In the genomic region with DNA sequence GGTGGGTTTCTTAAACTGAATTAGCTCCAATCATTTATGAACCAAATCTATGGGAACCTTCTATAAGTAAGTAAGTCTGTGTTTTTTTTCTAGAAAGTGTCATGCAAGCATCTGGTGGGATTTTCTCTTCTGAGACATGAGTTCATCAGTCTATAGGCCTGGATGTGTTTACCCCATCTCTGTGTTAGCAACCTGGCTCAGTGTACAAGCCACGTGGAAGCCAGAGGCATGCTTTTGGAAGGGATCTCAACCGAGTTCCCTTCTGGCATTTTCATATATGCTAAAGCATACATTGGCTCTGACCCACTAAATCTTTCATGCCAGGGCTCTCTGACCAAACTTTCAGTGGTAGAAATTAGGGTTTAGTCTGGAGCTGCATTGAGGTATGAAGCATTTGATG, we compare ENCODE assay signal across 20 mouse cellular contexts. TPM values are rescaled to one million over a fixed set of nuclear protein-coding genes. Genes with fewer than 3 reads are reported as not detected.
DNase-seq lines count a peak whose midpoint lies in the region; ATAC-seq and TF ChIP-seq lines count a peak whose summit lies in the region.
"Had no signal": no experiment of that assay in that cellular context is flagged by ENCODE, and none has a peak within 500 bp of the region (broad histone marks: within the 10 kb centered on the region; RNA-seq: fewer than 3 reads in every experiment).

No protein-coding gene starts in this region.

- dilution Hi-C loops in CH12.LX (cut with MboI; ENCODE audit: extremely low pct_ligation_motif_present, extremely low pct_unique_long_range_greater_than_20kb, low sequenced_read_pairs): no loop called here

- no peaks in the 10 kb centered on the region for H3K27me3 ChIP-seq in forebrain, postnatal 0 days (ENCODE audit: insufficient read depth, low read length)
- H3K27me3 ChIP-seq in forebrain, embryonic 12.5 days: no peaks in the 10 kb centered on the region
- H3K27me3 ChIP-seq in CH12.LX (replicated peaks): no peaks in the 10 kb centered on the region
- no peaks in the 10 kb centered on the region for H3K27me3 ChIP-seq in liver, embryonic 14.5 days (ENCODE audit: control insufficient read depth, insufficient read depth, low read length)
- H3K27me3 ChIP-seq: embryonic facial prominence, embryonic 15.5 days; hindbrain, embryonic 13.5 days had no signal

- peak; percentile 74 for ATAC-seq in forebrain, postnatal 0 days
- ATAC-seq in forebrain, embryonic 12.5 days (ENCODE audit: low FRiP score): no peak
- no peak for ATAC-seq in liver, embryonic 14.5 days (ENCODE audit: insufficient read depth)
- peak; percentile 14 for ATAC-seq in megakaryocyte progenitor cell, adult 5-6 weeks (replicated peaks; ENCODE audit: poor library complexity)
- ATAC-seq: hindbrain, postnatal 0 days had no signal

- H3K9me3 ChIP-seq in forebrain, postnatal 0 days (ENCODE audit: low read length): no peaks in the 10 kb centered on the region
- H3K9me3 ChIP-seq in forebrain, embryonic 12.5 days: no peaks in the 10 kb centered on the region
- H3K9me3 ChIP-seq in CH12.LX (replicated peaks; ENCODE audit: low read length): no peaks in the 10 kb centered on the region
- H3K9me3 ChIP-seq in liver, embryonic 14.5 days (ENCODE audit: control insufficient read depth, low read length): no peaks in the 10 kb centered on the region
- H3K9me3 ChIP-seq: embryonic facial prominence, embryonic 15.5 days; heart, embryonic 10.5 days; hindbrain, embryonic 13.5 days had no signal

- no peak for TF ChIP-seq CTCF in forebrain, postnatal 0 days (IDR thresholded peaks at IDR 0.05; ENCODE audit: low read depth)
- TF ChIP-seq CTCF in CH12.LX (conservative IDR thresholded peaks at IDR 0.05 in 1 of 2, IDR thresholded peaks at IDR 0.05 in 1 of 2; ENCODE audit: low read depth in 2 of 2, low read length in 2 of 2): no peak
- no peak for TF ChIP-seq CTCF in liver, embryonic 14.5 days (IDR thresholded peaks at IDR 0.05; ENCODE audit: low read depth)

- TF ChIP-seq RAD21 in CH12.LX (IDR thresholded peaks at IDR 0.05; ENCODE audit: low read depth, low read length): no peak

- no peak overlapping the region for H3K4me3 ChIP-seq in forebrain, postnatal 0 days (ENCODE audit: low read depth, low read length)
- no peak overlapping the region for H3K4me3 ChIP-seq in forebrain, embryonic 12.5 days (replicated peaks)
- no peak overlapping the region for H3K4me3 ChIP-seq in CH12.LX (replicated peaks in 1 of 3; ENCODE audit: low read depth in 2 of 3, low read length in 2 of 3, poor library complexity in 1 of 3)
- no peak overlapping the region for H3K4me3 ChIP-seq in liver, embryonic 14.5 days (ENCODE audit: insufficient read depth in 1 of 2, low read depth in 2 of 2, low read length in 2 of 2)
- H3K4me3 ChIP-seq: embryonic facial prominence, embryonic 15.5 days; erythroblast, embryonic 14.5 days; heart, embryonic 10.5 days; hindbrain, embryonic 13.5 days had no signal

- no peaks in the 10 kb centered on the region for H3K36me3 ChIP-seq in forebrain, postnatal 0 days (ENCODE audit: insufficient read depth)
- H3K36me3 ChIP-seq in forebrain, embryonic 12.5 days (replicated peaks): no peaks in the 10 kb centered on the region
- H3K36me3 ChIP-seq in CH12.LX (replicated peaks in 1 of 2; ENCODE audit: control insufficient read depth in 1 of 2, insufficient read depth in 1 of 2, low read length in 1 of 2): peaks cover 57 to 73% of the 10 kb centered on the region in 2 experiments
- no peaks in the 10 kb centered on the region for H3K36me3 ChIP-seq in liver, embryonic 14.5 days (replicated peaks; ENCODE audit: control insufficient read depth, insufficient read depth, low read depth)
- H3K36me3 ChIP-seq: embryonic facial prominence, embryonic 15.5 days; heart, embryonic 10.5 days; hindbrain, embryonic 13.5 days had no signal

- no peak overlapping the region for H3K4me2 ChIP-seq in forebrain, postnatal 0 days (ENCODE audit: low read depth)
- no peak overlapping the region for H3K4me2 ChIP-seq in forebrain, embryonic 12.5 days
- peak overlapping the region; percentile 22; the same call in 1 of the 2 replicates for H3K4me2 ChIP-seq in CH12.LX (ENCODE audit: insufficient read depth, low read depth, poor library complexity, severe bottlenecking)
- no peak overlapping the region for H3K4me2 ChIP-seq in liver, embryonic 14.5 days (ENCODE audit: low read depth)
- H3K4me2 ChIP-seq: embryonic facial prominence, embryonic 15.5 days; hindbrain, embryonic 13.5 days had no signal

- WGBS in forebrain, postnatal 0 days: 65% methylated on average over 2 of the region's 2 CpGs
- WGBS in forebrain, embryonic 12.5 days: 75% methylated on average over 2 of the region's 2 CpGs
- WGBS in liver, embryonic 14.5 days (ENCODE audit: insufficient replicate concordance): 30% methylated on average over 2 of the region's 2 CpGs

- TF ChIP-seq POLR2A in CH12.LX (IDR thresholded peaks at IDR 0.05; ENCODE audit: low read depth, low read length): no peak

- TF ChIP-seq EP300 in CH12.LX (IDR thresholded peaks at IDR 0.05; ENCODE audit: low read length): no peak
- TF ChIP-seq EP300 in liver, embryonic 14.5 days (IDR thresholded peaks at IDR 0.05; ENCODE audit: low read depth): no peak

- in situ Hi-C loops in CH12.LX (cut with MboI; ENCODE audit: low pct_ligation_motif_present, low pct_unique_long_range_greater_than_20kb, low sequenced_read_pairs): no loop called here

- H3K4me1 ChIP-seq in forebrain, postnatal 0 days (ENCODE audit: insufficient read depth): no peaks in the 10 kb centered on the region
- peaks cover 3% of the 10 kb centered on the region; the same call in 1 of the 2 replicates for H3K4me1 ChIP-seq in forebrain, embryonic 12.5 days
- peaks cover 19 to 37% of the 10 kb centered on the region in 2 experiments for H3K4me1 ChIP-seq in CH12.LX (ENCODE audit: control insufficient read depth in 1 of 2, insufficient read depth in 2 of 2)
- H3K4me1 ChIP-seq in liver, embryonic 14.5 days (replicated peaks; ENCODE audit: control insufficient read depth in 2 of 2, insufficient read depth in 2 of 2, low read length in 1 of 2): peaks cover 17 to 21% of the 10 kb centered on the region in 2 experiments
- H3K4me1 ChIP-seq: embryonic facial prominence, embryonic 15.5 days; heart, embryonic 10.5 days; hindbrain, embryonic 13.5 days had no signal

- H3K79me2 ChIP-seq in CH12.LX (replicated peaks; ENCODE audit: control insufficient read depth, extremely low read depth, insufficient read depth, poor library complexity, severe bottlenecking): peaks cover 58% of the 10 kb centered on the region

- H3K27ac ChIP-seq in forebrain, postnatal 0 days (ENCODE audit: low read depth, low read length): no peak overlapping the region
- no peak overlapping the region for H3K27ac ChIP-seq in forebrain, embryonic 12.5 days
- no peak overlapping the region for H3K27ac ChIP-seq in CH12.LX (ENCODE audit: insufficient read depth, low read depth)
- H3K27ac ChIP-seq in liver, embryonic 14.5 days: 0 out of 2 replicates have a peak overlapping the region, but pooled peaks have one; percentile 10
- H3K27ac ChIP-seq: embryonic facial prominence, embryonic 15.5 days; heart, embryonic 10.5 days; hindbrain, embryonic 13.5 days; hindbrain, postnatal 0 days had no signal

- DNase-seq in forebrain, postnatal 0 days: peak; percentile 22
- DNase-seq in CH12.LX (ENCODE audit: extremely low read depth): no peak
- no peak for DNase-seq in liver, embryonic 14.5 days (ENCODE audit: low read depth in 3 of 3, low spot score in 3 of 3)
- DNase-seq in right cerebral cortex, adult 2 months (ENCODE audit: low spot score in 2 of 2): no peak
- DNase-seq in embryo, embryonic 11 days: no peak
- DNase-seq: adrenal gland, adult 2 months; adrenal gland, postnatal 25 days; cerebellum, adult 2 months; cerebellum, postnatal 10 days; gastrocnemius, postnatal 36 days; heart, adult 18-20 months; heart, postnatal 10 days had no signal

- no peak overlapping the region for H3K9ac ChIP-seq in forebrain, postnatal 0 days
- no peak overlapping the region for H3K9ac ChIP-seq in forebrain, embryonic 12.5 days
- no peak overlapping the region for H3K9ac ChIP-seq in CH12.LX (ENCODE audit: insufficient read depth, low read depth)
- no peak overlapping the region; the same call in 1 of the 2 replicates for H3K9ac ChIP-seq in liver, embryonic 14.5 days (replicated peaks)
- H3K9ac ChIP-seq: embryonic facial prominence, embryonic 15.5 days; hindbrain, embryonic 13.5 days had no signal

RNA-seq across cellular contexts. Expression of a gene that starts 7.7 kb away (rescaled TPM):
- total RNA-seq in forebrain, postnatal 0 days (2014; rRNA removed): 1.2 and 1.9 TPM in 2 replicates
- 1.1 and 1.3 TPM in 2 replicates for polyA plus RNA-seq in forebrain, postnatal 0 days (2015; fragmentation: Nextera tagmentation; extraction: Ambion mirVana)
- 0.45 and 0.77 TPM in 2 replicates for polyA plus RNA-seq in forebrain, embryonic 12.5 days (2016; fragmentation: Nextera tagmentation; extraction: Ambion mirVana)
- total RNA-seq in CH12.LX (2012; rRNA removed): 88.9 and 96.3 TPM in 2 replicates
- 138 and 148 TPM in 2 replicates for total RNA-seq in CH12.LX (2014; rRNA removed)
- polyA plus RNA-seq in CH12.LX (2012; ENCODE audit: insufficient read length, low read depth): 87.6 and 90.9 TPM in 2 replicates
- 3.8 and 4.0 TPM in 2 replicates for polyA plus RNA-seq in liver, embryonic 14.5 days (2012; rRNA removed)
- polyA plus RNA-seq in liver, embryonic 14.5 days (2014; fragmentation: Nextera tagmentation; extraction: Ambion mirVana): 6.9 TPM in 2 replicates
- total RNA-seq in megakaryocyte progenitor cell, adult 5-6 weeks (2015): 46.5 and 54.2 TPM in 2 replicates
- total RNA-seq in megakaryocyte progenitor cell, adult 5-6 weeks (2017): 77.9 and 86.1 TPM in 2 replicates
- polyA plus RNA-seq: C2C12 had no signal

RNA-seq across cellular contexts. Expression of a gene that starts 45.4 kb away (rescaled TPM):
- total RNA-seq in forebrain, postnatal 0 days (2014; rRNA removed): 0.38 and 0.62 TPM in 2 replicates
- 0.76 and 0.84 TPM in 2 replicates for polyA plus RNA-seq in forebrain, postnatal 0 days (2015; fragmentation: Nextera tagmentation; extraction: Ambion mirVana)
- 0.55 and 1.2 TPM in 2 replicates for polyA plus RNA-seq in forebrain, embryonic 12.5 days (2016; fragmentation: Nextera tagmentation; extraction: Ambion mirVana)
- 0.04 and 0.08 TPM in 2 replicates for total RNA-seq in CH12.LX (2012; rRNA removed)
- 0.05 and 0.09 TPM in 2 replicates for total RNA-seq in CH12.LX (2014; rRNA removed)
- 0.07 and 0.14 TPM in 2 replicates for polyA plus RNA-seq in CH12.LX (2012; ENCODE audit: insufficient read length, low read depth)
- 0.01 TPM in 1 of 2 replicates, not detected in the other for polyA plus RNA-seq in liver, embryonic 14.5 days (2012; rRNA removed)
- polyA plus RNA-seq in liver, embryonic 14.5 days (2014; fragmentation: Nextera tagmentation; extraction: Ambion mirVana): 0.23 TPM in 1 of 2 replicates, not detected in the other
- not detected in 2 replicates for total RNA-seq in megakaryocyte progenitor cell, adult 5-6 weeks (2015)
- total RNA-seq in megakaryocyte progenitor cell, adult 5-6 weeks (2017): not detected in 2 replicates
- polyA plus RNA-seq: erythroblast, embryonic 14.5 days had no signal

RNA-seq across cellular contexts. Expression of a gene that starts 54.7 kb away (rescaled TPM):
- 32.2 and 43.3 TPM in 2 replicates for total RNA-seq in forebrain, postnatal 0 days (2014; rRNA removed)
- 4.2 and 5.3 TPM in 2 replicates for polyA plus RNA-seq in forebrain, postnatal 0 days (2015; fragmentation: Nextera tagmentation; extraction: Ambion mirVana)
- 6.6 and 6.9 TPM in 2 replicates for polyA plus RNA-seq in forebrain, embryonic 12.5 days (2016; fragmentation: Nextera tagmentation; extraction: Ambion mirVana)
- total RNA-seq in CH12.LX (2012; rRNA removed): 3.8 and 4.5 TPM in 2 replicates
- 3.5 and 4.3 TPM in 2 replicates for total RNA-seq in CH12.LX (2014; rRNA removed)
- 12.3 and 13.9 TPM in 2 replicates for polyA plus RNA-seq in CH12.LX (2012; ENCODE audit: insufficient read length, low read depth)
- 10.4 and 10.5 TPM in 2 replicates for polyA plus RNA-seq in liver, embryonic 14.5 days (2012; rRNA removed)
- polyA plus RNA-seq in liver, embryonic 14.5 days (2014; fragmentation: Nextera tagmentation; extraction: Ambion mirVana): 1.9 and 2.8 TPM in 2 replicates
- 33.7 and 38.3 TPM in 2 replicates for total RNA-seq in megakaryocyte progenitor cell, adult 5-6 weeks (2015)
- 6.2 and 9.2 TPM in 2 replicates for total RNA-seq in megakaryocyte progenitor cell, adult 5-6 weeks (2017)

Comparison
In these comparisons a context has a peak if more than half of its experiments do, and no peak if none do; other contexts are left out.
1. ATAC-seq: peak in forebrain, postnatal 0 days (single experiment) and megakaryocyte progenitor cell, adult 5-6 weeks (single experiment); none in forebrain, embryonic 12.5 days (single experiment) and liver, embryonic 14.5 days (single experiment).
2. RNA of a gene that starts 7.7 kb away (polyA plus RNA-seq): 87.6 to 90.9 TPM in CH12.LX; 3.8 to 6.9 TPM in liver, embryonic 14.5 days, 1.1 to 1.3 TPM in forebrain, postnatal 0 days and 0.45 to 0.77 TPM in forebrain, embryonic 12.5 days; every median in the first group is over 10 times any median in the second.